Mouse (Mus musculus) kidney, adult 2 months (tissue): Measurements from ENCODE around the gene Slc9a8. TPM values are rescaled to one million over a fixed set of nuclear protein-coding genes. Genes with fewer than 3 reads are reported as not detected.

Source experiments
- DNase-seq: peaks from one replicate; pipeline ENCODE4 v3.0.0; 2021
- H3K27ac ChIP-seq: fragments of 200-500 bp; 2 replicates; pipeline ENCODE4 v1.5.1; 2012; ENCODE audit warnings: low read depth, low read length, control low read depth, inconsistent platforms; ENCODE audit not compliant: insufficient read depth
- H3K27me3 ChIP-seq: fragments of 200-500 bp; replicated peaks from 2 replicates; pipeline ENCODE4 v1.6.1; 2012; ENCODE audit warnings: mild to moderate bottlenecking, moderate library complexity, low read length, inconsistent platforms; ENCODE audit not compliant: control insufficient read depth, insufficient read depth
- H3K36me3 ChIP-seq: fragments of 200-500 bp; 2 replicates; pipeline ENCODE4 v1.6.1; 2012; ENCODE audit warnings: mild to moderate bottlenecking, moderate library complexity, low read length, inconsistent platforms; ENCODE audit not compliant: control insufficient read depth, insufficient read depth
- H3K4me1 ChIP-seq: fragments of 200-500 bp; 2 replicates; pipeline ENCODE4 v1.6.1; 2011; ENCODE audit warnings: low read length; ENCODE audit not compliant: control insufficient read depth, insufficient read depth
- H3K4me3 ChIP-seq: fragments of 200-500 bp; 2 replicates; pipeline ENCODE4 v1.5.1; 2011; ENCODE audit warnings: mild to moderate bottlenecking, low read depth, low read length, control low read depth; ENCODE audit not compliant: insufficient read depth
- CTCF ChIP-seq: fragments of 200-500 bp; conservative IDR thresholded peaks from 2 replicates; pipeline ENCODE4 v1.5.1; 2011; ENCODE audit warnings: low read depth, mild to moderate bottlenecking, control low read depth, low read length, moderate library complexity, mixed read lengths; ENCODE audit not compliant: insufficient read depth, insufficient read length
- POLR2A ChIP-seq: fragments of 200-500 bp; IDR thresholded peaks from one replicate; pipeline ENCODE4 v1.6.1; 2011; ENCODE audit warnings: low read depth, low read length, control low read depth
- WGBS: fragments of 180-500 bp; shearing (Covaris S2); methylation state at CpG from one replicate; pipeline ENCODE4 v1.1.7; 2018; 5-methylcytosine and 5-hydroxymethylcytosine counted together
- polyA plus RNA-seq: library from polyadenylated mRNA; depleted of rRNA; stranded (reverse); fragments of >200 nt; gene quantifications from 2 replicates; pipeline ENCODE4 v1.2.3, GENCODE M21; 2012

Slc9a8 gene
- polyA plus RNA-seq, 1 experiment: 226 TPM

- WGBS: 89% methylated on average over 6 of the region's 6 CpGs
Observed at GRCm38 (mm10) chr2:167434570-167434969, 13.1 kb downstream of the Slc9a8 start.

DNA sequence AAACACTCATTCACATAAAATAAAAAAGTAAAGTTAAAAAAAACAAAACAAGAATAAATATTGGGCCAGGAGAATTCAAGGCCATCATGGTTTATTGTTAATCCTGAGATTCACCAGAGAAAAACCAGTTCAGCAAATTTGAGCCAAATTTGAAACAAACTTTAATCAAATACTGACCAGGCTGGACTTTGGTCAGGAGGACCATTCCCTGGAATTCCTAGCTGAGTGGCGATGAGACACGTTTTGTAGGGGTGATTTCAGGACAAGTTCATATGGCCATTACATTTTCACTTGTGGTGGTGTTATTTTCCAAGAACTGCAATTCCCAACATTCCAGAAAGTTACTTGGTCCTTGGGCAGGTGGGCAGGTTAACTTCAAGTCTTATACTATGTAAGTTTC lies 14.1 kb downstream of the Slc9a8 start:
- peak overlapping the region; percentile 83 for H3K27ac ChIP-seq
- H3K36me3 ChIP-seq: peaks cover 3% of the 10 kb centered on the region; the same call in 1 of the 2 replicates
- TF ChIP-seq POLR2A (no peak), CTCF (no peak)
- H3K4me3 ChIP-seq: no peak overlapping the region
- peak; percentile 93 for DNase-seq
- WGBS: 74% methylated on average over 2 of the region's 2 CpGs
- H3K27me3 ChIP-seq: no peaks in the 10 kb centered on the region
- H3K4me1 ChIP-seq: peaks cover 33% of the 10 kb centered on the region; the same call in 1 of the 2 replicates

More at GRCm38 (mm10) chr2:167434570-167434969, 13.1 kb downstream of the Slc9a8 start:
- Histone ChIP-seq H3K27ac (peak overlapping the region; percentile 83), H3K27me3 (no peaks in the 10 kb centered on the region), H3K4me1 (peaks cover 29% of the 10 kb centered on the region; the same call in 1 of the 2 replicates), H3K36me3 (peaks cover 3% of the 10 kb centered on the region; the same call in 1 of the 2 replicates), H3K4me3 (no peak overlapping the region)
- no peak for DNase-seq
- TF ChIP-seq POLR2A (no peak), CTCF (no peak)

DNA sequence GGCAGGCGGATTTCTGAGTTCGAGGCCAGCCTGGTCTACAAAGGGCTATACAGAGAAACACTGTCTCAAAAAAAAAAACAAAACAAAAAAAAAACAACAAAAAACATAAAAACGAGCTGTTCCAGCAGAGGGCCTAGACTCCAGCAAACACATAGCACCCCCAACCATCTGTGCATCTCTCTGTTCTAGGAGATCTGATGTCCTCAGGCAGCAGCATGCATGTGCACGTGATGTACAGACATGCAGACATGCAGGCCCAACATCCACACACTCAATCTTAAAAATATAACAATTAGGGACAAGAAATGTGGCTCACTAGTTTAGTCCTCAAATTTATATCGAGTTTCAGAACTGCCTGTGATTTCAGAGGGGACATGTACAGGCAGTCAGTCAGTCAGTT lies 14.9 kb downstream of the Slc9a8 start:
- no peak for TF ChIP-seq POLR2A
- TF ChIP-seq CTCF: no peak
- Histone ChIP-seq H3K27me3 (no peaks in the 10 kb centered on the region), H3K4me1 (peaks cover 31% of the 10 kb centered on the region; the same call in 1 of the 2 replicates), H3K4me3 (no peak overlapping the region), H3K27ac (peak overlapping the region; percentile 81), H3K36me3 (peaks cover 3% of the 10 kb centered on the region; the same call in 1 of the 2 replicates)
- WGBS: 81% methylated on average over 5 of the region's 5 CpGs
- DNase-seq: no peak

DNA sequence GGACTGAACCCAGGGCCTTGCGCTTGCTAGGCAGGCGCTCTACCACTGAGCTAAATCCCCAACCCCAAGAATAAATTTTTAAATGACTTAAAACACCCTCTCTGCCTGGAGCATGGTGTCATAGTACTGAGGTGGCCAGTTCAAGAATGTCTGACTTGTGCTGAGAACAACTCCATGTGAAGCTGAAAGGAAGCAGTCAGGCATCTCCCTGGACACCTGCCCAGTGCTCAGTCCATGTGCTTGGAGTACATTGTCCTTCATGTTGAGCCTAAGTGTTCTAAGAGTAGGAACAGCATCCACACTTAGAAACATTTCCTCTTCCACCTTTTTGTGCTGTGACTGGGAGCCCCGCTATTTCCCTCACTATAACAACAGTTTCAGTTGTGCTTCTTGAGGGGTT lies 17.9 kb downstream of the Slc9a8 start:
- 86% methylated on average over 3 of the region's 3 CpGs for WGBS
- Histone ChIP-seq H3K4me3 (no peak overlapping the region), H3K36me3 (peaks cover 5% of the 10 kb centered on the region; the same call in 1 of the 2 replicates), H3K4me1 (peaks cover 29% of the 10 kb centered on the region; the same call in 1 of the 2 replicates), H3K27me3 (no peaks in the 10 kb centered on the region), H3K27ac (peak overlapping the region; percentile 81)
- DNase-seq: peak; percentile 90
- TF ChIP-seq CTCF: no peak
- no peak for TF ChIP-seq POLR2A

- Histone ChIP-seq H3K27ac (no peak overlapping the region), H3K27me3 (no peaks in the 10 kb centered on the region), H3K4me1 (peaks cover 11% of the 10 kb centered on the region; the same call in 1 of the 2 replicates), H3K4me3 (no peak overlapping the region), H3K36me3 (peaks cover 2% of the 10 kb centered on the region; the same call in 1 of the 2 replicates)
- WGBS: 92% methylated on average over 4 of the region's 4 CpGs
- DNase-seq: no peak
- TF ChIP-seq POLR2A: no peak
- no peak for TF ChIP-seq CTCF
Observed at GRCm38 (mm10) chr2:167443411-167444193, 22.1 kb downstream of the Slc9a8 start.

DNA sequence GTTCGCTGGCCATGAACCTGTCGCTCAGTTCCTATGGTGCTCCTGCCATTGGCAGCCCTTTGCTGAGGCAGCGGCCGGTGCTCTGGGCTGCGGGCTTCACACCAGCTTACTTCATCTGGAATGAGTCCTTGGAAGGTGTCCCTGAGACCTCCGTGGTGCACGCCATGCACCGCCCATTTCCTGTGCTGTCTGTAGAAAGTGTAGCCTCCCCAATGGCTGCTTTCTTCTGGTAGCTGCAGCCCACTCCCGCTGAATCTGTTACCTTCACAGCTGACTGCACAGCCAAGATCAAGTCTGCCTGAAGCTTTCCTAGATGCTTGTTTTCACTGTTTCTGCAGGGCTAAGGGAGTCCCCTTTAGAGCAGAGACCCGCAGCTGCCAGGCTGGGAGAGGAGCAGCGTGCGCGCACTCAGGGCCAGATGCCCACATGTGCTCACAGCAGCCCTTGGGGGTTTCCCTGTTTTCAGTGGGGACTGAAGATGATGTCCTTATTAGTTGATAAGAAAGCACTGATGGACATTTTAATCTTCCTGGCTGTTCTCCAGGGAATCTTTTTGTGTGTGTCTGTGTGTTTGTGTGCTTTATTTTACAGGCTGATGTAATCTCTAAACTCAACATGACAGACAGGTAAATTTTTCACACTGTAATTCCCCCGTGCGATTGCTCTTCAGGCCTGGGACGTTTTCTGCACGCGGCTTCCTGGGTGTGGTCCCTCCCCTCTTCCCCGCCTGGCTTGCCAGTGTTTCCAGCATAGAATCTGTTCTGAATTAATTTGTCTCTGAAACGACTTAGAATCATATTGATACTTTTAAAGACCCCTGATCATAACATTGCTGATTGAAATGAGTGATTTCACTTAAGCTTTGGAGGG lies 24.6 kb downstream of the Slc9a8 start:
- 39% methylated on average over 20 of the region's 20 CpGs for WGBS
- Histone ChIP-seq H3K36me3 (peaks cover 2% of the 10 kb centered on the region; the same call in 1 of the 2 replicates), H3K4me1 (no peaks in the 10 kb centered on the region; the same call in 1 of the 2 replicates), H3K27ac (no peak overlapping the region), H3K27me3 (no peaks in the 10 kb centered on the region), H3K4me3 (no peak overlapping the region)
- TF ChIP-seq POLR2A: no peak
- no peak for TF ChIP-seq CTCF
- DNase-seq: no peak
